Mouse (Mus musculus) urinary bladder, postnatal 36 days (tissue): ENCODE results near the gene Ppp1r12b.
A peak's percentile ranks its signal among the peaks of the same experiment; 100 is the strongest.

Source experiments
- DNase-seq, 2 experiments: peaks; one replicate each; pipeline ENCODE4 v3.0.0; 2022; ENCODE audit warnings: low spot score in 2 of 2, mixed read lengths in 1 of 2

The Ppp1r12b gene

GRCm38 (mm10) chr1:134721486-134721885, 234.3 kb downstream of the Ppp1r12b start:
- no peak for DNase-seq

GRCm38 (mm10) chr1:134719718-134720304, 235.9 kb downstream of the Ppp1r12b start:
- DNase-seq, result no peak

GRCm38 (mm10) chr1:134715092-134715491, 240.7 kb downstream of the Ppp1r12b start:
- DNase-seq, result no peak

- no peak for DNase-seq
Measured at GRCm38 (mm10) chr1:134714166-134714565, 241.6 kb downstream of the Ppp1r12b start.

GRCm38 (mm10) chr1:134713421-134713969, 242.2 kb downstream of the Ppp1r12b start:
- peak in 1 of 2 experiments; percentile 37 for DNase-seq

- no peak for DNase-seq
Measured at GRCm38 (mm10) chr1:134712781-134713299, 242.9 kb downstream of the Ppp1r12b start.

GRCm38 (mm10) chr1:134711653-134712052, 244.1 kb downstream of the Ppp1r12b start:
- DNase-seq, result no peak

- no peak for DNase-seq
Measured at GRCm38 (mm10) chr1:134711061-134711460, 244.7 kb downstream of the Ppp1r12b start.

- DNase-seq, result no peak
Measured at GRCm38 (mm10) chr1:134709411-134710306, 246.1 kb downstream of the Ppp1r12b start.

GRCm38 (mm10) chr1:134708801-134709385, 246.8 kb downstream of the Ppp1r12b start:
- DNase-seq, result no peak

GRCm38 (mm10) chr1:134708274-134708673, 247.5 kb downstream of the Ppp1r12b start:
- DNase-seq, result no peak

GRCm38 (mm10) chr1:134707516-134707915, 248.2 kb downstream of the Ppp1r12b start:
- DNase-seq, result no peak

- no peak for DNase-seq
Measured at GRCm38 (mm10) chr1:134706549-134706948, 249.2 kb downstream of the Ppp1r12b start.
